Mouse (Mus musculus): ENCODE data around the gene Zcwpw1. TPM values are rescaled to one million over a fixed set of nuclear protein-coding genes. Genes with fewer than 3 reads are reported as not detected.

Gene Zcwpw1
- total RNA-seq, 1 experiment: 33.0 TPM

GRCm38 (mm10) chr5:137778635-137779034 lies 9.0 kb upstream of the Zcwpw1 start, which contains the start of gene Ppp1r35:
Gene Ppp1r35, plus strand, starts transcription at chr5:137778849.
- Histone ChIP-seq H3K36me3 (ENCODE audit: control insufficient read depth, insufficient read depth, low read length, poor library complexity, severe bottlenecking) (peaks cover 29% of the 10 kb centered on the region), H3K27ac (ENCODE audit: insufficient read depth, low read depth, low read length, poor library complexity, severe bottlenecking) (peak within 1 kb of the TSS; percentile 74), H3K4me1 (ENCODE audit: control insufficient read depth in 2 of 2, insufficient read depth in 2 of 2, low read length in 2 of 2, poor library complexity in 1 of 2) (peaks cover 7 to 15% of the 10 kb centered on the region in 2 experiments; a peak in 3 of 4 replicates), H3K9me3 (ENCODE audit: control insufficient read depth, insufficient read depth, low read depth, low read length) (no peaks in the 10 kb centered on the region), H3K4me3 (ENCODE audit: insufficient read depth in 1 of 2, low read depth in 1 of 2, low read length in 2 of 2, poor library complexity in 1 of 2, severe bottlenecking in 1 of 2) (peak within 1 kb of the TSS; percentile 87 to 91), H3K9ac (ENCODE audit: insufficient read depth, low read depth, low read length, poor library complexity, severe bottlenecking) (peak within 1 kb of the TSS; percentile 86)
- DNase-seq (ENCODE audit: low read depth, low spot score): peak; percentile 95
- TF ChIP-seq ZC3H11A (IDR thresholded peaks at IDR 0.05; ENCODE audit: borderline replicate concordance, low read depth, low read length) (no peak), HCFC1 (IDR thresholded peaks at IDR 0.05; ENCODE audit: borderline replicate concordance, insufficient read depth, low read length) (peak; percentile 84), CHD2 (IDR thresholded peaks at IDR 0.05; ENCODE audit: low read depth, low read length) (peak; percentile 74)
- in situ Hi-C loops (cut with MboI; ENCODE audit: low sequenced_read_pairs in 2 of 2, unreplicated experiment in 2 of 2): no loop called here

- H3K36me3 ChIP-seq (ENCODE audit: control insufficient read depth, insufficient read depth, low read length, poor library complexity, severe bottlenecking): peaks cover 36% of the 10 kb centered on the region
- peak overlapping the region; percentile 86 for H3K9ac ChIP-seq (ENCODE audit: insufficient read depth, low read depth, low read length, poor library complexity, severe bottlenecking)
- peaks cover 7 to 22% of the 10 kb centered on the region in 2 experiments for H3K4me1 ChIP-seq (ENCODE audit: control insufficient read depth in 2 of 2, insufficient read depth in 2 of 2, low read length in 2 of 2, poor library complexity in 1 of 2)
- H3K27ac ChIP-seq (ENCODE audit: insufficient read depth, low read depth, low read length, poor library complexity, severe bottlenecking): peak overlapping the region; percentile 74
- DNase-seq (ENCODE audit: low read depth, low spot score): no peak
- no peak for TF ChIP-seq ZNF384 (IDR thresholded peaks at IDR 0.05; ENCODE audit: low read depth, low read length)
- TF ChIP-seq MAFK (IDR thresholded peaks at IDR 0.05; ENCODE audit: insufficient read depth, low read depth, low read length): no peak
- TF ChIP-seq CHD2 (IDR thresholded peaks at IDR 0.05; ENCODE audit: low read depth, low read length): no peak
- TF ChIP-seq ZC3H11A (IDR thresholded peaks at IDR 0.05; ENCODE audit: borderline replicate concordance, low read depth, low read length): no peak
- no peak for TF ChIP-seq HCFC1 (IDR thresholded peaks at IDR 0.05; ENCODE audit: borderline replicate concordance, insufficient read depth, low read length)
- H3K9me3 ChIP-seq (ENCODE audit: control insufficient read depth, insufficient read depth, low read depth, low read length): no peaks in the 10 kb centered on the region
- peak overlapping the region; percentile 87 to 91 for H3K4me3 ChIP-seq (ENCODE audit: insufficient read depth in 1 of 2, low read depth in 1 of 2, low read length in 2 of 2, poor library complexity in 1 of 2, severe bottlenecking in 1 of 2)
- in situ Hi-C loops (cut with MboI; ENCODE audit: low sequenced_read_pairs in 2 of 2, unreplicated experiment in 2 of 2): no loop called here
Observed at GRCm38 (mm10) chr5:137779053-137779933, 8.3 kb upstream of the Zcwpw1 start.

- Histone ChIP-seq H3K4me1 (ENCODE audit: control insufficient read depth in 2 of 2, insufficient read depth in 2 of 2, low read length in 2 of 2, poor library complexity in 1 of 2) (peaks cover 4 to 24% of the 10 kb centered on the region in 2 experiments), H3K9me3 (ENCODE audit: control insufficient read depth, insufficient read depth, low read depth, low read length) (no peaks in the 10 kb centered on the region), H3K9ac (ENCODE audit: insufficient read depth, low read depth, low read length, poor library complexity, severe bottlenecking) (no peak overlapping the region), H3K27ac (ENCODE audit: insufficient read depth, low read depth, low read length, poor library complexity, severe bottlenecking) (no peak overlapping the region), H3K36me3 (ENCODE audit: control insufficient read depth, insufficient read depth, low read length, poor library complexity, severe bottlenecking) (peaks cover 46% of the 10 kb centered on the region), H3K4me3 (ENCODE audit: insufficient read depth in 1 of 2, low read depth in 1 of 2, low read length in 2 of 2, poor library complexity in 1 of 2, severe bottlenecking in 1 of 2) (no peak overlapping the region)
- in situ Hi-C loops (cut with MboI; ENCODE audit: low sequenced_read_pairs in 2 of 2, unreplicated experiment in 2 of 2): loop anchor here in 1 of 2 experiments (10.0 kb wide), 1 partner anchor 383 kb away; the partner anchor contains the start of gene Cops6
- DNase-seq (ENCODE audit: low read depth, low spot score): no peak
- no peak for TF ChIP-seq ZNF384 (IDR thresholded peaks at IDR 0.05; ENCODE audit: low read depth, low read length)
- no peak for TF ChIP-seq CHD2 (IDR thresholded peaks at IDR 0.05; ENCODE audit: low read depth, low read length)
- no peak for TF ChIP-seq HCFC1 (IDR thresholded peaks at IDR 0.05; ENCODE audit: borderline replicate concordance, insufficient read depth, low read length)
- TF ChIP-seq MAFK (IDR thresholded peaks at IDR 0.05; ENCODE audit: insufficient read depth, low read depth, low read length): no peak
- TF ChIP-seq ZC3H11A (IDR thresholded peaks at IDR 0.05; ENCODE audit: borderline replicate concordance, low read depth, low read length): no peak
Observed at GRCm38 (mm10) chr5:137781661-137782060, 5.9 kb upstream of the Zcwpw1 start.

GRCm38 (mm10) chr5:137782776-137783522 lies 4.6 kb upstream of the Zcwpw1 start:
- H3K4me3 ChIP-seq (ENCODE audit: insufficient read depth in 1 of 2, low read depth in 1 of 2, low read length in 2 of 2, poor library complexity in 1 of 2, severe bottlenecking in 1 of 2): peak overlapping the region in 1 of 2 experiments; percentile 73; a peak in 1 of 4 replicates
- in situ Hi-C loops (cut with MboI; ENCODE audit: low sequenced_read_pairs in 2 of 2, unreplicated experiment in 2 of 2): loop anchor here in 1 of 2 experiments (10.0 kb wide), 1 partner anchor 382 kb away; the partner anchor contains the start of gene Cops6
- TF ChIP-seq ZC3H11A (IDR thresholded peaks at IDR 0.05; ENCODE audit: borderline replicate concordance, low read depth, low read length) (no peak), HCFC1 (IDR thresholded peaks at IDR 0.05; ENCODE audit: borderline replicate concordance, insufficient read depth, low read length) (no peak), ZNF384 (IDR thresholded peaks at IDR 0.05; ENCODE audit: low read depth, low read length) (no peak), MAFK (IDR thresholded peaks at IDR 0.05; ENCODE audit: insufficient read depth, low read depth, low read length) (no peak), CHD2 (IDR thresholded peaks at IDR 0.05; ENCODE audit: low read depth, low read length) (no peak)
- no peaks in the 10 kb centered on the region for H3K9me3 ChIP-seq (ENCODE audit: control insufficient read depth, insufficient read depth, low read depth, low read length)
- H3K27ac ChIP-seq (ENCODE audit: insufficient read depth, low read depth, low read length, poor library complexity, severe bottlenecking): no peak overlapping the region
- peaks cover 2 to 22% of the 10 kb centered on the region in 2 experiments for H3K4me1 ChIP-seq (ENCODE audit: control insufficient read depth in 2 of 2, insufficient read depth in 2 of 2, low read length in 2 of 2, poor library complexity in 1 of 2)
- peak overlapping the region; percentile 1; the same call in 1 of the 2 replicates for H3K9ac ChIP-seq (ENCODE audit: insufficient read depth, low read depth, low read length, poor library complexity, severe bottlenecking)
- no peak for DNase-seq (ENCODE audit: low read depth, low spot score)
- peaks cover 46% of the 10 kb centered on the region for H3K36me3 ChIP-seq (ENCODE audit: control insufficient read depth, insufficient read depth, low read length, poor library complexity, severe bottlenecking)
